Mouse (Mus musculus) lung, postnatal 0 days (tissue): Measurements from ENCODE around the gene Hsf2bp. TPM values are rescaled to one million over a fixed set of nuclear protein-coding genes. Genes with fewer than 3 reads are reported as not detected.

Experiments
- ATAC-seq: fragments of 200-750 bp; cut with Nextera tagmentation; 2 replicates; pipeline ENCODE4 v1.8.0; 2017; ENCODE audit warnings: moderate library complexity
- DNase-seq: peaks from one replicate; pipeline ENCODE4 v3.0.0-alpha.2; 2016; ENCODE audit warnings: low spot score
- H3K27ac ChIP-seq: fragments of 300-500 bp; sonication (generic); 2 replicates; pipeline ENCODE4 v1.5.1; 2014; ENCODE audit warnings: antibody characterized with exemption, mild to moderate bottlenecking, low read length, mixed read lengths
- H3K27me3 ChIP-seq: fragments of 300-500 bp; sonication (generic); replicated peaks from 2 replicates; pipeline ENCODE4 v1.6.1; 2014; ENCODE audit warnings: low read length, mixed read lengths; ENCODE audit not compliant: insufficient read depth
- H3K36me3 ChIP-seq: fragments of 300-500 bp; sonication (generic); 2 replicates; pipeline ENCODE4 v1.6.1; 2014; ENCODE audit warnings: low read length, mixed read lengths; ENCODE audit not compliant: insufficient read depth
- H3K4me1 ChIP-seq: fragments of 300-500 bp; sonication (generic); 2 replicates; pipeline ENCODE4 v1.6.1; 2014; ENCODE audit warnings: antibody characterized with exemption, low read depth, low read length, mixed read lengths; ENCODE audit not compliant: insufficient read depth
- H3K4me2 ChIP-seq: fragments of 300-500 bp; sonication (generic); replicated peaks from 2 replicates; pipeline ENCODE4 v1.6.1; 2014; ENCODE audit warnings: low read depth, mild to moderate bottlenecking, low read length, moderate library complexity, mixed read lengths
- H3K4me3 ChIP-seq: fragments of 300-500 bp; sonication (generic); 2 replicates; pipeline ENCODE4 v1.5.1; 2014; ENCODE audit warnings: low read depth, low read length
- H3K9ac ChIP-seq: fragments of 300-500 bp; sonication (generic); replicated peaks from 2 replicates; pipeline ENCODE4 v1.6.1; 2014; ENCODE audit warnings: low read depth, mild to moderate bottlenecking
- H3K9me3 ChIP-seq: fragments of 300-500 bp; sonication (generic); 2 replicates; pipeline ENCODE4 v1.6.1; 2016; ENCODE audit warnings: low read length, mixed read lengths
- CTCF ChIP-seq: IDR thresholded peaks from 2 replicates; pipeline ENCODE4 v1.5.1; 2016; ENCODE audit warnings: antibody characterized with exemption, mild to moderate bottlenecking
- EP300 ChIP-seq: IDR thresholded peaks from 2 replicates; pipeline ENCODE4 v1.6.1; 2016; ENCODE audit warnings: antibody characterized with exemption, mild to moderate bottlenecking, control low read depth
- WGBS: fragments of 180-500 bp; shearing (Covaris S2); extraction: QIAGEN DNeasy Blood & Tissue Kit; methylation state at CpG from one replicate; pipeline ENCODE4 v1.1.7; 2014; 5-methylcytosine and 5-hydroxymethylcytosine counted together
- polyA plus RNA-seq: library from polyadenylated mRNA; unstranded; fragments of >200 nt; fragmentation: Nextera tagmentation; extraction: Ambion mirVana; gene quantifications from 2 replicates; pipeline ENCODE4 v1.2.1, GENCODE M21; 2015

The Hsf2bp gene
- polyA plus RNA-seq, 1 experiment from 2014 or later = 0.58 TPM

GRCm38 (mm10) chr17:31962281-31962680 lies 73.9 kb downstream of the Hsf2bp start:
- DNase-seq (no peak), ATAC-seq (no peak)
- WGBS = 66% methylated on average over 5 of the region's 5 CpGs
- Histone ChIP-seq H3K4me3 (no peak overlapping the region), H3K9ac (no peak overlapping the region), H3K9me3 (no peaks in the 10 kb centered on the region), H3K36me3 (no peaks in the 10 kb centered on the region), H3K27me3 (no peaks in the 10 kb centered on the region), H3K4me2 (no peak overlapping the region), H3K27ac (no peak overlapping the region), H3K4me1 (peaks cover 9% of the 10 kb centered on the region)
- TF ChIP-seq EP300 = no peak
- no peak for TF ChIP-seq CTCF

GRCm38 (mm10) chr17:31954551-31955140 lies 81.5 kb downstream of the Hsf2bp start:
- 85% methylated on average over 9 of the region's 9 CpGs for WGBS
- ATAC-seq (no peak), DNase-seq (peak; percentile 4)
- no peak overlapping the region for H3K27ac ChIP-seq
- H3K9me3 ChIP-seq = no peaks in the 10 kb centered on the region
- no peak overlapping the region for H3K9ac ChIP-seq
- H3K4me2 ChIP-seq = no peak overlapping the region
- H3K36me3 ChIP-seq = no peaks in the 10 kb centered on the region
- no peak for TF ChIP-seq CTCF
- no peak for TF ChIP-seq EP300
- no peaks in the 10 kb centered on the region for H3K4me1 ChIP-seq
- no peak overlapping the region for H3K4me3 ChIP-seq
- H3K27me3 ChIP-seq = no peaks in the 10 kb centered on the region

GRCm38 (mm10) chr17:31949076-31949475 lies 87.1 kb downstream of the Hsf2bp start:
- ATAC-seq = no peak

GRCm38 (mm10) chr17:31946436-31946835 lies 89.7 kb downstream of the Hsf2bp start:
- 89% methylated on average over 9 of the region's 9 CpGs for WGBS
- Histone ChIP-seq H3K4me2 (no peak overlapping the region), H3K4me1 (peaks cover 10% of the 10 kb centered on the region; the same call in 1 of the 2 replicates), H3K27me3 (no peaks in the 10 kb centered on the region), H3K9ac (no peak overlapping the region), H3K36me3 (no peaks in the 10 kb centered on the region), H3K9me3 (no peaks in the 10 kb centered on the region), H3K4me3 (no peak overlapping the region), H3K27ac (no peak overlapping the region)
- no peak for DNase-seq
- TF ChIP-seq CTCF (no peak), EP300 (no peak)
- ATAC-seq = no peak

More at GRCm38 (mm10) chr17:31949076-31949475, 87.1 kb downstream of the Hsf2bp start:
- no peak for DNase-seq
- Histone ChIP-seq H3K9me3 (no peaks in the 10 kb centered on the region), H3K27me3 (no peaks in the 10 kb centered on the region), H3K4me1 (0 out of 2 replicates have a peak, but pooled peaks cover 4% of the 10 kb centered on the region), H3K4me2 (no peak overlapping the region), H3K27ac (no peak overlapping the region), H3K36me3 (no peaks in the 10 kb centered on the region), H3K4me3 (no peak overlapping the region), H3K9ac (no peak overlapping the region)
- TF ChIP-seq EP300 = no peak
- no peak for TF ChIP-seq CTCF
- WGBS = 93% methylated on average over 1 of the region's 1 CpGs

- no peaks in the 10 kb centered on the region for H3K36me3 ChIP-seq
- ATAC-seq (peak; percentile 89), DNase-seq (peak; percentile 95)
- no peaks in the 10 kb centered on the region for H3K27me3 ChIP-seq
- peak overlapping the region; percentile 27; the same call in 1 of the 2 replicates for H3K27ac ChIP-seq
- no peak overlapping the region for H3K4me2 ChIP-seq
- no peak overlapping the region for H3K4me3 ChIP-seq
- H3K9me3 ChIP-seq = no peaks in the 10 kb centered on the region
- no peak overlapping the region for H3K9ac ChIP-seq
- WGBS = 40% methylated on average over 10 of the region's 10 CpGs
- H3K4me1 ChIP-seq = peaks cover 27% of the 10 kb centered on the region; the same call in 1 of the 2 replicates
- TF ChIP-seq EP300 (peak; percentile 93), CTCF (no peak)
These were observed 92.1 kb downstream of the Hsf2bp start for GRCm38 (mm10) chr17:31943881-31944539.

DNA sequence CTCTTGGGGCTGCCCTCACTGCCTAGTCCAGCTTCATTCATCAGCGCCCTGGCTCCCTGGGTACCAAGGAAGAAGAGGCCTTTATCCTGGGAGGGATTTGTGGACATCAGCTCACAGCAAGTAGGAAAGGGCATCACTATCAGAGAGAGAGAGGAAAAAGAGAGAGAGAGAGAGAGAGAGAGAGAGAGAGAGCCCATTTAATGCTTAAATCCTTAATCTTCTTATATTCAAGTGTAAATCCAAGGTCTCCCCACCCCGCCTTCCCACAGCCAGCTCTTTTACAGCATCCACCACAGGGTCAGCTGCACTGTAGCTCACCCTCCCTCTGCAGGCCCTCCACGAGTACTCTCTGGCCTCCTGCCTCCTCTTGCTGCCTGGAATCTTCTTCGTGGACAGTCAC lies 94.5 kb downstream of the Hsf2bp start:
- no peak for TF ChIP-seq EP300
- no peak for TF ChIP-seq CTCF
- Histone ChIP-seq H3K4me3 (no peak overlapping the region), H3K9ac (no peak overlapping the region), H3K9me3 (no peaks in the 10 kb centered on the region), H3K4me2 (no peak overlapping the region), H3K4me1 (peaks cover 42% of the 10 kb centered on the region; the same call in 1 of the 2 replicates), H3K36me3 (no peaks in the 10 kb centered on the region), H3K27ac (no peak overlapping the region), H3K27me3 (no peaks in the 10 kb centered on the region)
- ATAC-seq (no peak), DNase-seq (peak; percentile 28)
- WGBS = 63% methylated on average over 4 of the region's 4 CpGs
